16 mouse cellular contexts compared by ENCODE assay signal in genomic region chr19:44770268-44771050, GRCm38 (mm10). TPM values are rescaled to one million over a fixed set of nuclear protein-coding genes. Genes with fewer than 3 reads are reported as not detected.
"Had no signal": no experiment of that assay in that cellular context is flagged by ENCODE, and none has a peak within 500 bp of the region (broad histone marks: within the 10 kb centered on the region; RNA-seq: fewer than 3 reads in every experiment).

No protein-coding gene starts in this region.

- H3K4me1 ChIP-seq: limb, embryonic 15.5 days; liver, embryonic 12.5 days; midbrain, embryonic 10.5 days had no signal

- H3K4me3 ChIP-seq: left cerebral cortex, adult 2 months; limb, embryonic 15.5 days; liver, embryonic 12.5 days; midbrain, embryonic 10.5 days; neural tube, embryonic 13.5 days had no signal

- H3K36me3 ChIP-seq: limb, embryonic 15.5 days; liver, embryonic 12.5 days; midbrain, embryonic 10.5 days had no signal

- H3K9me3 ChIP-seq: limb, embryonic 15.5 days; liver, embryonic 12.5 days; midbrain, embryonic 10.5 days; neural tube, embryonic 13.5 days had no signal

- DNase-seq: kidney, adult 9 months; kidney, postnatal 10 days; lung, embryonic 14.5 days; lung, postnatal 10 days; right cerebral cortex, postnatal 14 days; thymus, postnatal 36 days had no signal

- H3K4me2 ChIP-seq: limb, embryonic 15.5 days; liver, embryonic 12.5 days; lung, embryonic 14.5 days; neural tube, embryonic 13.5 days had no signal

- H3K27ac ChIP-seq: left cerebral cortex, adult 2 months; limb, embryonic 15.5 days; liver, embryonic 12.5 days; macrophage; midbrain, embryonic 10.5 days; neural tube, embryonic 13.5 days had no signal

- ATAC-seq: liver, embryonic 12.5 days; midbrain, embryonic 16.5 days had no signal

- H3K9ac ChIP-seq: limb, embryonic 15.5 days; liver, embryonic 12.5 days; lung, embryonic 14.5 days; neural tube, embryonic 13.5 days had no signal

RNA-seq across cellular contexts. Expression of gene Pax2, which starts 14.6 kb away (rescaled TPM):
- polyA plus RNA-seq: limb, embryonic 15.5 days; liver, embryonic 12.5 days; liver, embryonic 16.5 days; macrophage; spleen, adult 2 months; stomach, embryonic 16.5 days had no signal
